Mouse (Mus musculus) liver, embryonic 14.5 days (tissue): ENCODE data around the gene Ppp1cb.

ENCODE experiments used
- CTCF ChIP-seq: IDR thresholded peaks from 2 replicates; pipeline ENCODE4 v1.5.1; 2016; ENCODE audit warnings: antibody characterized with exemption, low read depth, control low read depth
- EP300 ChIP-seq: IDR thresholded peaks from 2 replicates; pipeline ENCODE4 v1.6.1; 2016; ENCODE audit warnings: antibody characterized with exemption, low read depth

- TF ChIP-seq CTCF (no peak), EP300 (no peak)
Observed at GRCm38 (mm10) chr5:32437901-32438563, 20.6 kb upstream of the Ppp1cb start.
